Mouse (Mus musculus): ENCODE results near the gene Ddr1.

Gene Ddr1

GRCm38 (mm10) chr17:35635202-35635601, 69.2 kb downstream of the Ddr1 start:
- DNase-seq (ENCODE audit: low spot score), result no peak

GRCm38 (mm10) chr17:35633992-35634391, 70.4 kb downstream of the Ddr1 start:
- no peak for DNase-seq (ENCODE audit: low spot score)

All from ovary, postnatal 10 days (tissue).